Mouse (Mus musculus): ENCODE results near the gene Nlrc4.

The Nlrc4 gene

GRCm38 (mm10) chr17:74430074-74430473 is 28.9 kb downstream of the Nlrc4 start:
- no peak for DNase-seq (ENCODE audit: low read depth, low spot score)

DNA sequence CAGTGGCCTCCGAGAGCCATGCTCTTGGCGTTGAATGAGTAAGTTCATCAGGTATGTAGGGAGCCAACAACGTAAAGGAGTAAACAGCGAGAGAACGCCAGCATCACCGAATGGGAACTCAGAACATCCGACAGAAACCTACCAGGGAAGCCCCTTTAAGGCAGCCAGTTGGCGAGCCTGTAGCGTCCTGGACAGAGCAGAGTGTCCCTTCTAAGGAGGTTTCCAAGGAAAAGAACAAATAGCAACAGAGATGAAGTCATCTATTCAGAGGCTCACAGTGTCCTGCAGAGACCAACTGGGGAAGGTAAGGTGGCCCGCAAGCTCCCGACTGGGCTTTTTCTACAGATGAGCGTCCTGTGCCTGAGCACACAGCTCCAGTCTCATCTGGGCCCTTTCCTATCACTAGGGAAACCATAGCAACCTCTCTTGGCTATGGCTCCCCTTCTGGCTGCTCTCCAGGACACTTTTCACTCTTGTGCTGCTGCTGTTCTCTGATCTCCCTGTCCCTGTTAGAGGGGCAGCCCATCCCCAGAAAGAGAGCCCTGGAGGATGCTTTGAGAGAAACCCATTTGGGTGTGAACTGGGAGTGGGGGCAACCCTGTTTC is 34.4 kb downstream of the Nlrc4 start:
- DNase-seq (ENCODE audit: low read depth, low spot score), result no peak

- DNase-seq (ENCODE audit: low read depth, low spot score), result no peak
Measured at GRCm38 (mm10) chr17:74420656-74421055, 38.3 kb downstream of the Nlrc4 start.

- no peak for DNase-seq (ENCODE audit: low read depth, low spot score)
Measured at GRCm38 (mm10) chr17:74418171-74418570, 40.8 kb downstream of the Nlrc4 start.

DNA sequence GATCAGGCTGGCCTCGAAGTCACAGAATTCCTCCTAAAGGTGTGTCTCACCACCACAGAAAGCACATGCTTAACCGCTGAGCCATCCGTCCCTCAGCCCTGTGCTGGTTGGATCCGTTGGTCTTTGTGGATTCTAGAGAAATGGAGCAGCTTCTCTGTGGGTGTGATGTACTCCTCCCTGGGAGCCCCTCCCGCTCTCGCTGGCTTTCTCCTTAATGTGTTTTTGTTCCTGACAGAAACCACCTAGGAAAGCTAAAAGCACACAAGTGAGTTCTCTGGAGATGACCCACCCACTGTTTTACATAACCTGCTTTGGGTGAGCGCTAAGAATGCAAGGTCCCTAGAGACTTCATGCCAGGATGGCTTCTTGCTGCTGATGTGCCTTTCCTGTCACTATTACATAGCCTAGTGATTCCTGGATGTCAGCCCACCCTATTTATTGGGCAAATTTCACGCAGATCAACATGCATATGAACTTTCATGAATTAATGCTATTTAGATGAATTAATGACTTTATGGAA is 42.0 kb downstream of the Nlrc4 start:
- peak; percentile 70 for DNase-seq (ENCODE audit: low read depth, low spot score)

- DNase-seq (ENCODE audit: low read depth, low spot score), result no peak
Measured at GRCm38 (mm10) chr17:74414671-74415070, 44.3 kb downstream of the Nlrc4 start.

DNA sequence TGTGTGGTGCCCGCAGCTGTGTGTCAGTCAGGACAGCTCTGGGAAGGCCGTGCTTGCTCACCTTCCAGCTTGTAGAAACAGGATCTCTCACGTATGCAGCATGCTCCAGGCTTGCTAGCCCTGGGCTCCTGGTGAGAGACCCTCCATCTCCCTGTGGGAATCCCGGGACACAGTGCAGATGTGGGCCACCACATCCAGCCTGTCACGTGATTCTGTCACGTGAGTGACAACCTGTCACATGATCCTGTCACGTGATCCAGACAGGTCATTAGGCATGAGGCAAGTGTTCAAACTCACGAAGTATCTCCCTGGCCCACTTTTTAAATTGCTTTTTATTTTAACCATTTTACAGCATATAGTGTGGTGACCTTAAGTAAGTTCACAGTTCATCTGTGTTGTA is 45.6 kb downstream of the Nlrc4 start:
- DNase-seq (ENCODE audit: low read depth, low spot score), result peak; percentile 67

- DNase-seq (ENCODE audit: low read depth, low spot score), result peak; percentile 43
Measured at GRCm38 (mm10) chr17:74409722-74410121, 49.2 kb downstream of the Nlrc4 start.

DNA sequence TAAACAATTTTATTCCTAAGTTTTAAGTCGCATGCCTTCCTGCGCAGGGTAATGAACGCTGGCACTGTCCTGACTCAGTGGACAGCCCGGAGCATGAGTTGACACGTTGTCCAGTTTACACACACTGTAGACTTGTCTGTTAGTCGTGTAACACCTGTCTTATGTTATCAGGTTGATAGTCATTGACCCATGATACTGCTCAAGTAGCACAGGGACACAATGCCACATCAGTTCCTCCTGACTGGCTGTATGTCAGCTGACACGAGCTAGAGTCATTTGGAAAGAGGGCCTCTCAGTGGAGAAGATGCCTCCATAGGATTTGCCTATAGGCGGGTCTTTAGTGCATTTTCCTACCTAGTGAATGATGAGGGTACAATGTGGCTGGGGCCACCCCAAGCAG is 52.5 kb downstream of the Nlrc4 start:
- DNase-seq (ENCODE audit: low read depth, low spot score), result no peak

DNA sequence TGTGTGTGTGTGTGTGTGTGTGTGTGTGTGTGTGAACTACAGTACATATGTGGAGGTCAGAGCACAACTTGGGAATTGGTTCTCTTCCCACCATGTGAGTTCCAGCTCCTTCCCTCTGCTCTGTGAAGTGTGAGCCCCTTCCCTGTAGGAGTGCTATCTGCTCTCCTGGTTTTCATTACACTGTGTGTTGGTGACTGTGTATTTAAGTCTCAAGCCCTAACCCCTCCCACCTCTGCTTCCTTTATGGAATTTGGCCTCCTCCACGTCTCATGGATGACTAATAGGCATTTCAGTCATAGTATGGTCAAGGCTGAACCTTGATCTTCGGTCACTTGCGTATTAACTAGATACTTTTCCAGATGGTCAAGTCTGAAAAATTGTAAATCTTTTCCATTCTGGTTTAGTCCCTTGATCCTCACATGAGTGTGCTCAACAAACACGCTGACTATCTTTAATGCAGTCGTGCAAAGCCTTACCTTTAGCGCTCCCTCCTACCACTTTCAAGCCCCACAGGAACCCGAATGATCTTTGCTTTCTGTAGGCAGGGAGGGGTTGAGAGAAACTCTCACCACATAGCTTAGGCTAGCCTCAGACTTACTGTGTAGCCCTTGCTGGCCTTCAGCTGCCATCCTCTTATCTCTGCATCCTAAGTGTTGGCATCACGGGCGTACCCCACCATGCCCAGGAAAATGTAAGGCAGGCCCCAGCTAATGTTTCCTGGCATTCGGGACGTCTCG is 56.3 kb downstream of the Nlrc4 start:
- no peak for DNase-seq (ENCODE audit: low read depth, low spot score)

- no peak for DNase-seq (ENCODE audit: low read depth, low spot score)
Measured at GRCm38 (mm10) chr17:74397173-74397572, 61.8 kb downstream of the Nlrc4 start.

DNA sequence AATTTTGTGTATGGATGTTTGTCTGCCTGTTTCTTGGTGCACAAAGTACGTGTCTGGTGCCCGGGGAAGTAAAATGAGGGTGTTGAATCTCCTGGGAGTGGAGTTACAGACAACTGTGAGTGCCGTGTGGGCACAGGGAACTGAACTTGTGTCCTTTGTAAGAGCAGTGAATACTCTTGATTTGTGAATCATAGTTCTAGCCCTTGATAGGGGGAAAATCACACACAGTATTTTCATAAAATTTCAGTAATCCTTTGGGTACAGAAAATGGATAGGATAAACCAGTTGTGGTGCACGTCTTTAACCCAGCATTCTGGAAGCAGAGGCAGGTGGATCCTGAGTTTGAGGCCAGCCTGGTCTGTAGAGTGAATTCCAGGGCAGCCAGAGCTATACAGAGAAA is 62.2 kb downstream of the Nlrc4 start:
- DNase-seq (ENCODE audit: low read depth, low spot score), result no peak

DNA sequence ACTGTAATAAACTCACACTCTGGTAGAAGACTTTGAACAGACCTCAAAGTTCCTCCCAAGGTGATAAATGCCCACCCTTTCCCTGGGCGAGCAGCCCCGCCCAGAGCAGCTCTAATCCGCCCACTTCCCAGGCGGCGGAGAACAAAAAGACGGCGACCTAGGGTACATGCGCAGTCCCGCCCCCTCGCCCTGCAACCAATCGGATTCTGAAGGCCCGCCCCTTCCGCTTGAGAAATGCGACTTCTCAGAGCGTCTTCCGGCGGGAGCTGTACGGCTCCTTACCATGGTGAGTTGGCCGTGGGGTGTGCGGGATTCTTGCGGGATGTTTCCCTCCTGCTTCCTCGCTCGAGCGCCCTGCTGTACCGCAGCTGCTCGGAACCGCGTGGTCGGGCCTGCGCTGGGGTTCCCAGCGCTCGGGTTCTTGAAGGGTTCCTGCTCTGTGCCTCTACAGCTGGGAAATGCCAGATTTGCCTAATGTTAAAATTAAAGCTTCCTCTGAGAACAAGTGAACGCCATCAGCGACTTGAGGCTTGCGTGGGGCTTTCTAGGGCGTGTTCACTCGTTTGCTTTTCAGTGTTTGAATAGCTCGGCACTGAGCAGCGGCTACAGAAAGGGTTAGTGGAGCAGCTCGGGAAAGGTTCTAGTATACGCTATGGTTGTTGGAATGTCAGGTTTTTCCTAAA is 63.4 kb downstream of the Nlrc4 start, which contains the start of gene Slc30a6:
TSS of gene Slc30a6 (plus strand) at position 226 of the 683 bp plus-strand sequence.
- peak; percentile 96 for DNase-seq (ENCODE audit: low read depth, low spot score)

DNA sequence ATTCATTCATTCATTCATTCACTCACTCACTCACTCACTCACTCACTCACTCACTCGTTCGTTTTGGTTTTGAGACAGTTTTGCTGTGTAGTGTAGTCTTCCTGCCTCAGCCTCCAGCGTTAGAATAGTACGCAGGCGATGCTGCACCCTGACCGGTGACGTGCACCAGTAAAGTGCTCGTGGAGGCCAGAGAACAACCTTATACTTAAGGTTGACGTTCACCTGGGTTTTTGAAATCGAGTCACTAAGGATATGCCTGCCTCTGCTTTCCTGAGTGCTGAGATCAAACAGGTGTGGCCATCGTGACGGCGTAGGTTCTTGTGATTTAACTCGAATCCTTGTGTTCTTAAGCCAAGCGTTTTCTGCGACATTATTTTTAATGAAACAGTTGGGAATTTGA is 64.1 kb downstream of the Nlrc4 start:
- peak; percentile 13 for DNase-seq (ENCODE audit: low read depth, low spot score)

GRCm38 (mm10) chr17:74394381-74394780 is 64.6 kb downstream of the Nlrc4 start:
- no peak for DNase-seq (ENCODE audit: low read depth, low spot score)

- DNase-seq (ENCODE audit: low read depth, low spot score), result no peak
Measured at GRCm38 (mm10) chr17:74389847-74390246, 69.1 kb downstream of the Nlrc4 start.

DNA sequence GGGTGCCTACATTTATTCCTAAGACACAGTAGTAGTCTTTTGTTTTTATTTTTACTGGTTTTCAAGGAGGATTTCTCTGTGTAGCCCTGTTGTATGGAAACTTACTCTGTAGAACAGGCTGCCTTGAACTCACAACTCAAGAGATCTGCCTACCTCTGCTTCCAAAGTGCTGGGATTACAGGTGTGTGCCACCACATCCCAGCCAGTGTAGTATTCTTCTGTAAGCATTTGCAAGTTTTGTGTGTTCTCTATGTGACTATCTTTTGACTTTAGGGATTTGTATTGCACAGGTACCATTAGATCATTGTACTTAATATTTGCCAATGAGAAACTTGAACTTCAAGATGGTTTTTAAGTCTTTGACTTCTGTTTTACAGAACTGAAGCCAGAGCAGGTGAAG is 72.3 kb downstream of the Nlrc4 start:
- DNase-seq (ENCODE audit: low read depth, low spot score), result no peak

GRCm38 (mm10) chr17:74376916-74377315 is 82.0 kb downstream of the Nlrc4 start:
- no peak for DNase-seq (ENCODE audit: low read depth, low spot score)
